ENCODE assay signal across 8 mouse cellular contexts in the genomic region with DNA sequence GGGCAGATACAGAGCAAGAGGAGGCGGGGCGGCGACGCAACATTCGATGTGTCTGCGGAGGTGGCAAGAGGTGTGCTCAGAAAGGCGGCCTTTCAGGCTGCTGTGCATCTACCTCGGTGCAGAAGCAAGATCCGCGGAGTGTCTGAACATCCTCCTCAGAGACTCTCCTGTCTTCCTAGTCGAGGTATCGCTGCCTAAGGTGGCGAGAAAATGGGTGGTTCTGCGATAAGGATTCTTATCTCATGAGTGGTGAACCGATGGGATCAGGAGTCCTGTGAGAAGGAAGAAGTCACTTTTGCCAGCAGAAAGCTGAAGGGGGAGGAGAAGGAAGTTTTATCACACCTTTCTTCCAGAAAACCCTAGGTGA. TPM values are rescaled to one million over a fixed set of nuclear protein-coding genes. Genes with fewer than 3 reads are reported as not detected.
DNase-seq lines count a peak whose midpoint lies in the region; ATAC-seq and TF ChIP-seq lines count a peak whose summit lies in the region.

No protein-coding gene starts in this region.

- no peak for DNase-seq in heart, adult 8-10 months (ENCODE audit: low spot score)
- DNase-seq in liver, postnatal 0 days, result no peak
- DNase-seq in right cerebral cortex, postnatal 10 days (ENCODE audit: low spot score in 2 of 2), result no peak
- DNase-seq in thymus, postnatal 4 days, result no peak
- no peak for DNase-seq in embryo, embryonic 10.5 days (ENCODE audit: low spot score)

- H3K4me3 ChIP-seq in heart, embryonic 13.5 days, result peak overlapping the region; percentile 79
- H3K4me3 ChIP-seq in ES-Bruce4 (ENCODE audit: low read depth, low read length), result peak overlapping the region; percentile 70
- H3K4me3 ChIP-seq in forebrain, embryonic 16.5 days (replicated peaks; ENCODE audit: low read length), result peak overlapping the region; percentile 64
- peak overlapping the region; percentile 62 for H3K4me3 ChIP-seq in liver, postnatal 0 days (ENCODE audit: low read depth, low read length)

- TF ChIP-seq EP300 in ES-Bruce4 (IDR thresholded peaks at IDR 0.05; ENCODE audit: insufficient read depth, low read depth, low read length), result no peak
- no peak for TF ChIP-seq EP300 in liver, postnatal 0 days (IDR thresholded peaks at IDR 0.05; ENCODE audit: low read depth)

- peak overlapping the region; percentile 34; the same call in 1 of the 2 replicates for H3K9ac ChIP-seq in heart, embryonic 13.5 days
- no peak overlapping the region for H3K9ac ChIP-seq in ES-Bruce4 (ENCODE audit: low read depth, poor library complexity, severe bottlenecking)
- H3K9ac ChIP-seq in forebrain, embryonic 16.5 days (replicated peaks; ENCODE audit: low read depth, low read length), result peak overlapping the region; percentile 70
- no peak overlapping the region for H3K9ac ChIP-seq in liver, postnatal 0 days (replicated peaks)

- peaks cover 58% of the 10 kb centered on the region for H3K4me1 ChIP-seq in heart, embryonic 13.5 days
- H3K4me1 ChIP-seq in ES-Bruce4 (ENCODE audit: control insufficient read depth, insufficient read depth, low read length), result peaks cover 2% of the 10 kb centered on the region
- H3K4me1 ChIP-seq in forebrain, embryonic 16.5 days (replicated peaks; ENCODE audit: control insufficient read depth, insufficient read depth, low read length), result peaks cover 42% of the 10 kb centered on the region
- peaks cover 44% of the 10 kb centered on the region for H3K4me1 ChIP-seq in liver, postnatal 0 days (ENCODE audit: insufficient read depth)

- peak overlapping the region; percentile 82 for H3K4me2 ChIP-seq in heart, embryonic 13.5 days
- H3K4me2 ChIP-seq in forebrain, embryonic 16.5 days (ENCODE audit: low read length), result peak overlapping the region; percentile 77
- H3K4me2 ChIP-seq in liver, postnatal 0 days (ENCODE audit: low read depth, low read length), result peak overlapping the region; percentile 75

- 2% methylated on average over 15 of the region's 15 CpGs for WGBS in heart, embryonic 13.5 days
- WGBS in forebrain, embryonic 16.5 days, result 4% methylated on average over 15 of the region's 15 CpGs
- whole genome bisulfite sequencing in liver, postnatal 0 days (ENCODE audit: insufficient replicate concordance), result 2% methylated on average over 15 of the region's 15 CpGs

- peaks cover 19% of the 10 kb centered on the region for H3K36me3 ChIP-seq in heart, embryonic 13.5 days
- peaks cover 8% of the 10 kb centered on the region for H3K36me3 ChIP-seq in ES-Bruce4 (ENCODE audit: control insufficient read depth, insufficient read depth, low read length, poor library complexity, severe bottlenecking)
- H3K36me3 ChIP-seq in forebrain, embryonic 16.5 days (ENCODE audit: control insufficient read depth, insufficient read depth), result peaks cover 2% of the 10 kb centered on the region; the same call in 1 of the 2 replicates
- H3K36me3 ChIP-seq in liver, postnatal 0 days (replicated peaks; ENCODE audit: insufficient read depth, low read length), result no peaks in the 10 kb centered on the region

- TF ChIP-seq CTCF in ES-Bruce4 (IDR thresholded peaks at IDR 0.05; ENCODE audit: low read depth, low read length), result no peak
- TF ChIP-seq CTCF in liver, postnatal 0 days (IDR thresholded peaks at IDR 0.05; ENCODE audit: low read depth), result no peak

- H3K27me3 ChIP-seq in heart, embryonic 13.5 days (replicated peaks), result peaks cover 66% of the 10 kb centered on the region
- peaks cover 13% of the 10 kb centered on the region for H3K27me3 ChIP-seq in ES-Bruce4 (ENCODE audit: control insufficient read depth, insufficient read depth, low read length, poor library complexity, severe bottlenecking)
- peaks cover 16% of the 10 kb centered on the region for H3K27me3 ChIP-seq in forebrain, embryonic 16.5 days (replicated peaks; ENCODE audit: control insufficient read depth, insufficient read depth, low read length)
- peaks cover 57% of the 10 kb centered on the region for H3K27me3 ChIP-seq in liver, postnatal 0 days (ENCODE audit: insufficient read depth, low read length)

- no peak overlapping the region for H3K27ac ChIP-seq in heart, embryonic 13.5 days (replicated peaks)
- no peak overlapping the region for H3K27ac ChIP-seq in ES-Bruce4 (ENCODE audit: insufficient read depth, low read length)
- H3K27ac ChIP-seq in forebrain, embryonic 16.5 days (ENCODE audit: low read length), result peak overlapping the region; percentile 29
- no peak overlapping the region for H3K27ac ChIP-seq in liver, postnatal 0 days (ENCODE audit: low read depth)

- H3K9me3 ChIP-seq in heart, embryonic 13.5 days, result no peaks in the 10 kb centered on the region
- no peaks in the 10 kb centered on the region for H3K9me3 ChIP-seq in ES-Bruce4 (replicated peaks; ENCODE audit: control insufficient read depth, insufficient read depth, low read length, poor library complexity, severe bottlenecking)
- no peaks in the 10 kb centered on the region for H3K9me3 ChIP-seq in forebrain, embryonic 16.5 days (ENCODE audit: control insufficient read depth, low read length)
- H3K9me3 ChIP-seq in liver, postnatal 0 days (ENCODE audit: low read length), result no peaks in the 10 kb centered on the region

- ATAC-seq in heart, embryonic 13.5 days (ENCODE audit: extremely low read depth, insufficient number of reproducible peaks, low FRiP score, low TSS enrichment), result no peak
- ATAC-seq in forebrain, embryonic 16.5 days, result no peak
- ATAC-seq in liver, postnatal 0 days, result no peak

- TF ChIP-seq POLR2A in ES-Bruce4 (IDR thresholded peaks at IDR 0.05; ENCODE audit: insufficient read depth, low read length), result no peak

RNA-seq across cellular contexts. Expression of a gene that starts 4.5 kb away (rescaled TPM):
- polyA plus RNA-seq in heart, embryonic 13.5 days (2015; fragmentation: Nextera tagmentation; extraction: Ambion mirVana), result 9.4 and 9.5 TPM in 2 replicates
- 10 to 100 TPM in 3 of 4 experiments, 1 to 10 TPM in 1; 7.6 to 19.4 (median 16.8) TPM for total RNA-seq in heart, adult 8-10 months (2022)
- polyA plus RNA-seq in ES-Bruce4 (2011; ENCODE audit: insufficient read depth, insufficient read length, low read depth, missing spikeins), result 0.28 and 0.38 TPM in 2 replicates
- polyA plus RNA-seq in forebrain, embryonic 16.5 days (2015; fragmentation: Nextera tagmentation; extraction: Ambion mirVana), result 1.2 and 2.3 TPM in 2 replicates
- polyA plus RNA-seq in liver, postnatal 0 days (2015; fragmentation: Nextera tagmentation; extraction: Ambion mirVana), result 1.1 and 1.5 TPM in 2 replicates

RNA-seq across cellular contexts. Expression of a gene that starts 4.9 kb away (rescaled TPM):
- polyA plus RNA-seq in heart, embryonic 13.5 days (2015; fragmentation: Nextera tagmentation; extraction: Ambion mirVana), result 15.2 and 16.4 TPM in 2 replicates
- total RNA-seq in heart, adult 8-10 months (2022), result 1 to 10 TPM; 5.6 to 6.9 (median 5.9) TPM
- 13.1 and 14.2 TPM in 2 replicates for polyA plus RNA-seq in ES-Bruce4 (2011; ENCODE audit: insufficient read depth, insufficient read length, low read depth, missing spikeins)
- 18.0 and 20.8 TPM in 2 replicates for polyA plus RNA-seq in forebrain, embryonic 16.5 days (2015; fragmentation: Nextera tagmentation; extraction: Ambion mirVana)
- polyA plus RNA-seq in liver, postnatal 0 days (2015; fragmentation: Nextera tagmentation; extraction: Ambion mirVana), result 12.4 and 13.6 TPM in 2 replicates

RNA-seq across cellular contexts. Expression of a gene that starts 17.3 kb away (rescaled TPM):
- 19.3 and 21.3 TPM in 2 replicates for polyA plus RNA-seq in heart, embryonic 13.5 days (2015; fragmentation: Nextera tagmentation; extraction: Ambion mirVana)
- 10 to 100 TPM in 2 of 4 experiments, 1 to 10 TPM in 2; 8.1 to 11.2 (median 9.7) TPM for total RNA-seq in heart, adult 8-10 months (2022)
- polyA plus RNA-seq in ES-Bruce4 (2011; ENCODE audit: insufficient read depth, insufficient read length, low read depth, missing spikeins), result 11.9 and 16.6 TPM in 2 replicates
- polyA plus RNA-seq in forebrain, embryonic 16.5 days (2015; fragmentation: Nextera tagmentation; extraction: Ambion mirVana), result 15.4 and 16.1 TPM in 2 replicates
- polyA plus RNA-seq in liver, postnatal 0 days (2015; fragmentation: Nextera tagmentation; extraction: Ambion mirVana), result 10.9 and 13.0 TPM in 2 replicates

RNA-seq across cellular contexts. Expression of a gene that starts 19.8 kb away (rescaled TPM):
- polyA plus RNA-seq in heart, embryonic 13.5 days (2015; fragmentation: Nextera tagmentation; extraction: Ambion mirVana), result 10.2 and 12.4 TPM in 2 replicates
- 1 to 10 TPM; 5.2 to 7.9 (median 6.8) TPM for total RNA-seq in heart, adult 8-10 months (2022)
- polyA plus RNA-seq in ES-Bruce4 (2011; ENCODE audit: insufficient read depth, insufficient read length, low read depth, missing spikeins), result 0.96 and 1.6 TPM in 2 replicates
- polyA plus RNA-seq in forebrain, embryonic 16.5 days (2015; fragmentation: Nextera tagmentation; extraction: Ambion mirVana), result 5.5 and 6.3 TPM in 2 replicates
- 1.5 and 2.0 TPM in 2 replicates for polyA plus RNA-seq in liver, postnatal 0 days (2015; fragmentation: Nextera tagmentation; extraction: Ambion mirVana)

Comparison
In these comparisons a context has a peak if more than half of its experiments do, and no peak if none do; other contexts are left out.
1. H3K9ac ChIP-seq: peak in heart, embryonic 13.5 days (single experiment) and forebrain, embryonic 16.5 days (single experiment); none in ES-Bruce4 (single experiment) and liver, postnatal 0 days (single experiment).
2. Peak in every context shown above with its lines, with median percentiles within 50 percentile points of each other: H3K4me2 ChIP-seq and H3K4me3 ChIP-seq.